Mouse (Mus musculus): ENCODE data around the gene Dlx3. TPM values are rescaled to one million over a fixed set of nuclear protein-coding genes. Genes with fewer than 3 reads are reported as not detected.

Gene Dlx3
- polyA plus RNA-seq, 1 experiment from 2014 or later: 0.59 TPM

DNA sequence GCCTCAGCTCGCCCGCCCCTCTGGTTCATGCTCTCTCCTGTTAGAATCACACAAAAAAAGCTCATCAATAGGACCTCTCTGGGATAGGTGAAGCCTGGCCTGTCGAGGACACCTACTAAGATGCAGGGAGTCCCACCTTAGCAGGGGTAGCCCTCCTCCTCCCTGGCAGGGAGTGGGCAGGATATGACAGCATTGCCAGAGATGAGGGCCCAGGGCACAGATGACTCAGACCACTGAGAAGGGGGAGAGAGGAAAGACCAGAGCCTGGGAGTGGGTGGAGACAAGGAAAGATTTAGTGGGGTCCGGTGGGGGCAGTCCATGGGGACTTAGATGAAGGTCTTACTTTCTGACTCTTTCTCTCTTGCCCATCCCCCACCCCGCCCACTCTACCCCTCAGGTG, 33.7 kb upstream of the Dlx3 start:
- no peaks in the 10 kb centered on the region for H3K9me3 ChIP-seq (ENCODE audit: control insufficient read depth, low read length)
- H3K9ac ChIP-seq (ENCODE audit: low read length): no peak overlapping the region
- no peaks in the 10 kb centered on the region for H3K36me3 ChIP-seq (ENCODE audit: control insufficient read depth, insufficient read depth, low read length)
- H3K4me2 ChIP-seq: no peak overlapping the region
- peaks cover 3% of the 10 kb centered on the region; the same call in 1 of the 2 replicates for H3K4me1 ChIP-seq (ENCODE audit: control insufficient read depth, insufficient read depth, low read length)
- no peaks in the 10 kb centered on the region for H3K27me3 ChIP-seq (ENCODE audit: control insufficient read depth, insufficient read depth, low read length)
- H3K4me3 ChIP-seq (ENCODE audit: low read depth, low read length): no peak overlapping the region
- 58% methylated on average over 5 of the region's 5 CpGs for WGBS
- DNase-seq (ENCODE audit: low spot score, missing footprints): no peak
- ATAC-seq (ENCODE audit: low FRiP score): no peak
- H3K27ac ChIP-seq (ENCODE audit: low read depth, low read length): no peak overlapping the region

DNA sequence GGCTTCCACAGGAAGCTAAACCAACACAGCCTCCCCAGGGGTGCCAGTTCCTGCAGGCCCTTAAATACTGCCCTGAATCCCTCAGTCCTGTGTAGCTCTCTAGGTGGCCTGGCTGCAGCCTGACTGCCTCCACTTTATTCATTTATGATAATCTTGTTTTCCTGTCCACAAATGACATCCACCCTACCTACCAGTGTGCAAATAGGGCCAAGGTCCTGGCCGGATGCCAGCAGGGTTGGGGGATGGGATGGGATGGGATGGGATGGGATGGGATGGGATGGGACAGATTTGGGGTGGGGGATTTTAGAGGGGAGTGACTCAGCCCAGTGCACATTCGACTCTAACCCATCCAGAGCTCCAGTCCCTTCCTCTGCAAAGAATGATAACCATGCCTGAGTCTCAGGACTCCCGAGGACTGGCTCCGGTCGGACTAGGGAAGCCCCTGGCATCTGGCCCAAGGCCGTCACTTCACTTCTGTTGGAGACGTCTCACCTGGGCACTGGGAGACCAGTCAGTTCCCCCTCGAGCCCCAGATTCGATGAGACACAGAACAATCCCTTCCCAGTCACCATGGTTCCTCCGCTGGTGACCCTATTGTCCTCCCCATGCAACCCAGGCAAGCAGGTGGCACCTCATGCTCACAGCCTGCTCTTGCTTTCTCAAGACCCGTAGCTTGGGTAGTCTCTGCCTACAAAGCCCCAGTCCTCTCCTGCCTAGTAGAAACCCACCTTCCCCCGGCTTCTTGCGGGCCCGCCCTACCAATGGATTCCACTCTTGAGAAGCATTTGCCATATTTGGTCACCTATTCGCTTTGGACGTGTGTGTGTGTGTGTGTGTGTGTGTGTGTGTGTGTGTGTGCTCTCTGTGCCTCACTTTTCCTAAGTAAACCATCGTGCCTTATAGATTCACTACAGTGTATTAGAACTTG, 32.4 kb upstream of the Dlx3 start:
- Histone ChIP-seq H3K36me3 (ENCODE audit: control insufficient read depth, insufficient read depth, low read length) (no peaks in the 10 kb centered on the region), H3K4me1 (ENCODE audit: control insufficient read depth, insufficient read depth, low read length) (peaks cover 3% of the 10 kb centered on the region; the same call in 1 of the 2 replicates), H3K27me3 (ENCODE audit: control insufficient read depth, insufficient read depth, low read length) (no peaks in the 10 kb centered on the region), H3K4me2 (no peak overlapping the region), H3K9me3 (ENCODE audit: control insufficient read depth, low read length) (no peaks in the 10 kb centered on the region), H3K9ac (ENCODE audit: low read length) (no peak overlapping the region), H3K4me3 (ENCODE audit: low read depth, low read length) (no peak overlapping the region), H3K27ac (ENCODE audit: low read depth, low read length) (no peak overlapping the region)
- no peak for DNase-seq (ENCODE audit: low spot score, missing footprints)
- no peak for ATAC-seq (ENCODE audit: low FRiP score)
- WGBS: 69% methylated on average over 17 of the region's 17 CpGs

GRCm38 (mm10) chr11:95088286-95088685, 31.6 kb upstream of the Dlx3 start:
- Histone ChIP-seq H3K9ac (ENCODE audit: low read length) (no peak overlapping the region), H3K9me3 (ENCODE audit: control insufficient read depth, low read length) (no peaks in the 10 kb centered on the region), H3K27ac (ENCODE audit: low read depth, low read length) (no peak overlapping the region), H3K27me3 (ENCODE audit: control insufficient read depth, insufficient read depth, low read length) (no peaks in the 10 kb centered on the region), H3K36me3 (ENCODE audit: control insufficient read depth, insufficient read depth, low read length) (no peaks in the 10 kb centered on the region), H3K4me3 (ENCODE audit: low read depth, low read length) (no peak overlapping the region), H3K4me2 (no peak overlapping the region), H3K4me1 (ENCODE audit: control insufficient read depth, insufficient read depth, low read length) (peaks cover 3% of the 10 kb centered on the region; the same call in 1 of the 2 replicates)
- 54% methylated on average over 7 of the region's 7 CpGs for WGBS
- DNase-seq (ENCODE audit: low spot score, missing footprints) (no peak), ATAC-seq (ENCODE audit: low FRiP score) (no peak)

DNA sequence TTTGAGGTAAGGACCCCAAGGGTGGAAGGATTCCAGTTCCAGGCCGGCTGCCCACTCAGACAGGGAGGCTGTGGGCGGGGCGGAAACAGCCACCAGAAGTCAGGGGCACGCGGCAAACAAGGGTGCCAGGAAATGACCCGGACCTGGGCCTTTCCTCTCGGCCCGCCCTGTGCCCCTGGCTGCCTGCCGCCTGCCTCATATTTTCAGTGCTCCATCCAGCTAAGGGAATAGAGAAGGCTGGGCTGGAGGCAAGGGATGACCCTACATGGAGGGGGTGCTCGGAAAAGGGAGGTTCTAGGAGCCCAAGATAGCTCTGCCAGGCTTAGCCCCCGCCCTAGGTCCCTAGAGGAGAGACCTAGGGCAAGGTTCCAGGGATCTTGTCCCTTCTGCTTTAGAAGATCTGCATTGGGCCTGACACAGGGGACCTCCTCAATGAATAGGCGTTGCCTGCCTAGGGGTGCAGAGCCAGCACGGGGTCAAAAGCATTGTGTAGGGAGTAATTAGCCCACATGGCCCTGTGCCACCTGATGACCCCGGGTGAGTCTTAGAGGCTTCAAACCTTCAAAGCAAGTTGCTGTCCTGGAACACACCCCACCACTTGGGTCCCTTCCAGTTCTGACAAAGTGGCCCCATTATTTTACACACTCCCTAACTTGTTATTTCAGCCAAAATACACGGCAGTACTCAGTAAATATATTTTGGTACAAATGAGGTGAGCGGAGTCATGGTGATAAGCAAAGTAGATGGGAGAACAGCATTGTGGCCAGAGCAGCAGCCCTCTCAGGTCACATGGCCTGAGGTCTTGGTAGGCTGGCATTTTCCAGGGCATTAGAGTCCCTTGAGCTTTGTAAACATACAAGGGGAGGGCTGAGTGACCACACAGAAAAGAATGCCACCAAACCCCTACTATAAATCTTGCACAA, 30.8 kb upstream of the Dlx3 start:
- WGBS: 81% methylated on average over 16 of the region's 16 CpGs
- no peak overlapping the region for H3K4me2 ChIP-seq
- H3K4me1 ChIP-seq (ENCODE audit: control insufficient read depth, insufficient read depth, low read length): peaks cover 3% of the 10 kb centered on the region; the same call in 1 of the 2 replicates
- no peak for ATAC-seq (ENCODE audit: low FRiP score)
- H3K27ac ChIP-seq (ENCODE audit: low read depth, low read length): no peak overlapping the region
- no peak overlapping the region for H3K4me3 ChIP-seq (ENCODE audit: low read depth, low read length)
- no peaks in the 10 kb centered on the region for H3K27me3 ChIP-seq (ENCODE audit: control insufficient read depth, insufficient read depth, low read length)
- DNase-seq (ENCODE audit: low spot score, missing footprints): no peak
- no peaks in the 10 kb centered on the region for H3K9me3 ChIP-seq (ENCODE audit: control insufficient read depth, low read length)
- no peak overlapping the region for H3K9ac ChIP-seq (ENCODE audit: low read length)
- H3K36me3 ChIP-seq (ENCODE audit: control insufficient read depth, insufficient read depth, low read length): no peaks in the 10 kb centered on the region

DNA sequence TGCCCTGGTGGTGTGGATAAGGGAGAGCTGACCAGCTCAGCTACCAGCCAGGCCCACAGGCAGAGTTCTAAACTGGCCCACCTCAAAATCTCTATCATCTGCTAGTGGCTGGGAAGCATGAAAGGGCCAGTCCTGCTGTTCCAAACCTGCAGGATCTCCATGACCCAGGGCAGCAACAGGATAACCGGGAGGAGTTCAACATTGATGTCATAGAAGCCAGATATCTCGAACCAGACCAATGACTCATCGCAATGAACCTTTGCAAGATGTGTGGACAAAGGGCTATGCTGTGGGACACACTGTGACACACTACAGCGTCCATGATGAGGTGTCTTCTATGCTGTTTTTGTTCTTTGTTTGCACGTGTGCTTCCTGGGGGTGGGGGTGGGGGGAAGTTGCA, 26.8 kb upstream of the Dlx3 start:
- no peaks in the 10 kb centered on the region for H3K4me1 ChIP-seq (ENCODE audit: control insufficient read depth, insufficient read depth, low read length)
- no peaks in the 10 kb centered on the region for H3K9me3 ChIP-seq (ENCODE audit: control insufficient read depth, low read length)
- no peak overlapping the region for H3K4me3 ChIP-seq (ENCODE audit: low read depth, low read length)
- no peaks in the 10 kb centered on the region for H3K27me3 ChIP-seq (ENCODE audit: control insufficient read depth, insufficient read depth, low read length)
- no peak overlapping the region for H3K4me2 ChIP-seq
- H3K27ac ChIP-seq (ENCODE audit: low read depth, low read length): no peak overlapping the region
- no peak for DNase-seq (ENCODE audit: low spot score, missing footprints)
- 90% methylated on average over 5 of the region's 5 CpGs for WGBS
- H3K36me3 ChIP-seq (ENCODE audit: control insufficient read depth, insufficient read depth, low read length): no peaks in the 10 kb centered on the region
- no peak for ATAC-seq (ENCODE audit: low FRiP score)
- H3K9ac ChIP-seq (ENCODE audit: low read length): no peak overlapping the region

DNA sequence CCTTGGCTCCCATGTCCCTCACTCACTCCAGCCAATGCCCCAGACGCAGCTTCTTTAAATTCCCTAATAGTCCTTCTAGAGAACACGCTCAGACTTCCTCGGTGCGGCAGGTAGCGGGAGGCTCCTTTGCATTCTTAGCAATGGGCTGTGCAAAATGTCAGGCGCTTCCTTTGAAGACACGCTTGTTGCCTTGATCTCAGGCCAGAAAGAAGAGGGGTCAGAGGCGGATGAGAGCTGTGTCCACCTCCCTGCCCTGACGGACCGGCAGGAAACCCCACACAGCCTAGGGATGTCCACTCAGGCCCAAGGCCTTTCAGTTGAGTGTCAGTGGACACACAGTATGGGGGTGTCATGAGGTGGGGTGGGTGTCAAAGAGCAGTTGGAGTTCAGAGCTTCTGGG, 24.3 kb upstream of the Dlx3 start:
- WGBS: 76% methylated on average over 10 of the region's 10 CpGs

DNA sequence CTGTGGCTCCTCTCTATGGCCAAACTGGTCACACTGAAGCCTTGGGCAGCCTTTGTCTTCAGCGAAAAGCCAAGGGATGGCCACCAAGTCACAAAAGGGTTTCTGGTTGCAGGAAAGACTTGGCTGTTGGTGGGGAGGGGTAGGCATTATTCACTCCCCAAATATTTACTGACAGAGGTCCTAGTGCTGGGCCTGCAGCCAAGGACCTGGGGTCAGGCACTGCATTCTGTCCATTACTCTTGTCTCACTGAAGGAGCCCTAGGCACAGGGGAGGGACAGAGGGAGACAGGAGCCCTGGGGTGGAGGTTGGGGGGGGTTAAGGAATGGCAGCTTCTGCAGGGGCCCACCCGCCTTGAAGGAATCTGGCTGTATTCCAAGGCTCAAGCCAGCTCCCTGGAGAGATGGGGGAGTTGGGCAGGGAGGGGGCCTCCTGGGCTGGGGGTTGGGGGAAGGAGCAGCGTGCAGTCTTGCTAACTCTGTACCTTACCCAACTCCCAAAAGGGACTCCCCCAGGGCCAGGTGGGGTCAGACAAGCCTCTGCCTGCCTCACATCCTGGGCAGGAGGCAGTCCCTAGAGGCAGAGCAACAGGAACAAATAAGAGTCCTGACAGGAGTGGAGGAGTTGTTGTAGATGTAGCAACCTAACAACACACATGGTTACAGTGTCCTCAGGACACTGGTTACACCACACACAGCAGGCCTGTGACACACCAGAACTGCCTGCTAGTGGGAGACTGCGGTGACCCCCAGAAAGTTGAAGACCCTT, 23.1 kb upstream of the Dlx3 start:
- no peaks in the 10 kb centered on the region for H3K27me3 ChIP-seq (ENCODE audit: control insufficient read depth, insufficient read depth, low read length)
- no peaks in the 10 kb centered on the region for H3K36me3 ChIP-seq (ENCODE audit: control insufficient read depth, insufficient read depth, low read length)
- peak overlapping the region; percentile 5; the same call in 1 of the 2 replicates for H3K9ac ChIP-seq (ENCODE audit: low read length)
- H3K4me2 ChIP-seq: no peak overlapping the region
- no peak overlapping the region for H3K27ac ChIP-seq (ENCODE audit: low read depth, low read length)
- no peaks in the 10 kb centered on the region for H3K9me3 ChIP-seq (ENCODE audit: control insufficient read depth, low read length)
- ATAC-seq (ENCODE audit: low FRiP score) (no peak), DNase-seq (ENCODE audit: low spot score, missing footprints) (no peak)
- H3K4me3 ChIP-seq (ENCODE audit: low read depth, low read length): no peak overlapping the region
- no peaks in the 10 kb centered on the region; the same call in 1 of the 2 replicates for H3K4me1 ChIP-seq (ENCODE audit: control insufficient read depth, insufficient read depth, low read length)
- 63% methylated on average over 4 of the region's 4 CpGs for WGBS

More for the DNA sequence above, 24.3 kb upstream of the Dlx3 start:
- H3K9me3 ChIP-seq (ENCODE audit: control insufficient read depth, low read length): no peaks in the 10 kb centered on the region
- no peaks in the 10 kb centered on the region for H3K27me3 ChIP-seq (ENCODE audit: control insufficient read depth, insufficient read depth, low read length)
- DNase-seq (ENCODE audit: low spot score, missing footprints): no peak
- no peak overlapping the region for H3K27ac ChIP-seq (ENCODE audit: low read depth, low read length)
- no peak overlapping the region for H3K4me2 ChIP-seq
- H3K4me1 ChIP-seq (ENCODE audit: control insufficient read depth, insufficient read depth, low read length): no peaks in the 10 kb centered on the region; the same call in 1 of the 2 replicates
- H3K36me3 ChIP-seq (ENCODE audit: control insufficient read depth, insufficient read depth, low read length): no peaks in the 10 kb centered on the region
- no peak overlapping the region for H3K4me3 ChIP-seq (ENCODE audit: low read depth, low read length)
- no peak overlapping the region for H3K9ac ChIP-seq (ENCODE audit: low read length)
- no peak for ATAC-seq (ENCODE audit: low FRiP score)

GRCm38 (mm10) chr11:95097889-95098288, 22.0 kb upstream of the Dlx3 start:
- Histone ChIP-seq H3K27me3 (ENCODE audit: control insufficient read depth, insufficient read depth, low read length) (no peaks in the 10 kb centered on the region), H3K9ac (ENCODE audit: low read length) (no peak overlapping the region), H3K4me2 (no peak overlapping the region), H3K4me1 (ENCODE audit: control insufficient read depth, insufficient read depth, low read length) (no peaks in the 10 kb centered on the region; the same call in 1 of the 2 replicates), H3K4me3 (ENCODE audit: low read depth, low read length) (no peak overlapping the region), H3K9me3 (ENCODE audit: control insufficient read depth, low read length) (no peaks in the 10 kb centered on the region), H3K36me3 (ENCODE audit: control insufficient read depth, insufficient read depth, low read length) (no peaks in the 10 kb centered on the region), H3K27ac (ENCODE audit: low read depth, low read length) (no peak overlapping the region)
- 66% methylated on average over 6 of the region's 6 CpGs for WGBS
- DNase-seq (ENCODE audit: low spot score, missing footprints): no peak
- ATAC-seq (ENCODE audit: low FRiP score): no peak

Measured in midbrain, embryonic 11.5 days (tissue).